Mouse (Mus musculus): ENCODE results near the gene Cyfip1. TPM values are rescaled to one million over a fixed set of nuclear protein-coding genes. Genes with fewer than 3 reads are reported as not detected.

Gene Cyfip1
- polyA plus RNA-seq, 1 experiment from 2014 or later = 124 TPM

GRCm38 (mm10) chr7:55865750-55866416 is 24.3 kb downstream of the Cyfip1 start:
- no peak overlapping the region for H3K27ac ChIP-seq
- no peaks in the 10 kb centered on the region for H3K36me3 ChIP-seq
- 62% methylated on average over 8 of the region's 8 CpGs for WGBS
- H3K4me2 ChIP-seq = no peak overlapping the region
- H3K9ac ChIP-seq = no peak overlapping the region
- no peaks in the 10 kb centered on the region for H3K9me3 ChIP-seq
- H3K4me3 ChIP-seq = no peak overlapping the region
- no peak for ATAC-seq (ENCODE audit: borderline replicate concordance, extremely low read depth, low FRiP score, low TSS enrichment)
- no peaks in the 10 kb centered on the region for H3K27me3 ChIP-seq
- H3K4me1 ChIP-seq = peaks cover 6% of the 10 kb centered on the region; the same call in 1 of the 2 replicates

- Histone ChIP-seq H3K4me1 (peaks cover 6% of the 10 kb centered on the region; the same call in 1 of the 2 replicates), H3K36me3 (peaks cover 10% of the 10 kb centered on the region; the same call in 1 of the 2 replicates), H3K9ac (no peak overlapping the region), H3K9me3 (no peaks in the 10 kb centered on the region), H3K27me3 (no peaks in the 10 kb centered on the region), H3K4me3 (no peak overlapping the region), H3K4me2 (no peak overlapping the region), H3K27ac (no peak overlapping the region)
- ATAC-seq (ENCODE audit: borderline replicate concordance, extremely low read depth, low FRiP score, low TSS enrichment) = no peak
- 79% methylated on average over 7 of the region's 7 CpGs for WGBS
These were observed 26.7 kb downstream of the Cyfip1 start for GRCm38 (mm10) chr7:55868247-55868646.

GRCm38 (mm10) chr7:55869220-55869619 is 27.7 kb downstream of the Cyfip1 start:
- 86% methylated on average over 3 of the region's 3 CpGs for WGBS
- Histone ChIP-seq H3K27me3 (no peaks in the 10 kb centered on the region), H3K4me1 (peaks cover 6% of the 10 kb centered on the region; the same call in 1 of the 2 replicates), H3K4me2 (no peak overlapping the region), H3K36me3 (peaks cover 20% of the 10 kb centered on the region; the same call in 1 of the 2 replicates), H3K9ac (no peak overlapping the region), H3K27ac (no peak overlapping the region), H3K9me3 (no peaks in the 10 kb centered on the region), H3K4me3 (no peak overlapping the region)
- ATAC-seq (ENCODE audit: borderline replicate concordance, extremely low read depth, low FRiP score, low TSS enrichment) = no peak

- Histone ChIP-seq H3K27me3 (no peaks in the 10 kb centered on the region), H3K4me2 (no peak overlapping the region), H3K4me3 (no peak overlapping the region), H3K27ac (no peak overlapping the region), H3K9ac (no peak overlapping the region), H3K9me3 (no peaks in the 10 kb centered on the region), H3K36me3 (peaks cover 30% of the 10 kb centered on the region), H3K4me1 (peaks cover 6% of the 10 kb centered on the region; the same call in 1 of the 2 replicates)
- no peak; the same call in 1 of the 2 replicates for ATAC-seq (ENCODE audit: borderline replicate concordance, extremely low read depth, low FRiP score, low TSS enrichment)
- 87% methylated on average over 6 of the region's 6 CpGs for WGBS
These were observed 28.9 kb downstream of the Cyfip1 start for GRCm38 (mm10) chr7:55870340-55871020.

- H3K27ac ChIP-seq = no peak overlapping the region
- H3K9me3 ChIP-seq = no peaks in the 10 kb centered on the region
- no peak for ATAC-seq (ENCODE audit: borderline replicate concordance, extremely low read depth, low FRiP score, low TSS enrichment)
- H3K36me3 ChIP-seq = peaks cover 39% of the 10 kb centered on the region
- 76% methylated on average over 5 of the region's 5 CpGs for WGBS
- H3K4me2 ChIP-seq = no peak overlapping the region
- no peaks in the 10 kb centered on the region for H3K27me3 ChIP-seq
- H3K4me3 ChIP-seq = no peak overlapping the region
- H3K9ac ChIP-seq = no peak overlapping the region
- no peaks in the 10 kb centered on the region for H3K4me1 ChIP-seq
These were observed 29.9 kb downstream of the Cyfip1 start for GRCm38 (mm10) chr7:55871476-55871875.

GRCm38 (mm10) chr7:55874703-55875102 is 33.2 kb downstream of the Cyfip1 start:
- H3K4me2 ChIP-seq = no peak overlapping the region
- H3K27me3 ChIP-seq = no peaks in the 10 kb centered on the region
- H3K4me1 ChIP-seq = no peaks in the 10 kb centered on the region
- WGBS = 85% methylated on average over 7 of the region's 7 CpGs
- peaks cover 71% of the 10 kb centered on the region for H3K36me3 ChIP-seq
- no peak overlapping the region for H3K4me3 ChIP-seq
- no peaks in the 10 kb centered on the region for H3K9me3 ChIP-seq
- no peak overlapping the region for H3K9ac ChIP-seq
- no peak for ATAC-seq (ENCODE audit: borderline replicate concordance, extremely low read depth, low FRiP score, low TSS enrichment)
- no peak overlapping the region for H3K27ac ChIP-seq

- H3K4me1 ChIP-seq = no peaks in the 10 kb centered on the region
- no peak overlapping the region for H3K9ac ChIP-seq
- H3K27me3 ChIP-seq = no peaks in the 10 kb centered on the region
- H3K4me2 ChIP-seq = no peak overlapping the region
- H3K4me3 ChIP-seq = no peak overlapping the region
- 78% methylated on average over 10 of the region's 10 CpGs for WGBS
- no peak overlapping the region for H3K27ac ChIP-seq
- no peak; the same call in 1 of the 2 replicates for ATAC-seq (ENCODE audit: borderline replicate concordance, extremely low read depth, low FRiP score, low TSS enrichment)
- no peaks in the 10 kb centered on the region for H3K9me3 ChIP-seq
- H3K36me3 ChIP-seq = peaks cover 83% of the 10 kb centered on the region
These were observed 36.2 kb downstream of the Cyfip1 start for GRCm38 (mm10) chr7:55877721-55878120.

- peaks cover 63% of the 10 kb centered on the region for H3K36me3 ChIP-seq
- no peak overlapping the region for H3K4me2 ChIP-seq
- no peaks in the 10 kb centered on the region for H3K4me1 ChIP-seq
- no peak overlapping the region for H3K27ac ChIP-seq
- 84% methylated on average over 9 of the region's 9 CpGs for WGBS
- no peak for ATAC-seq (ENCODE audit: borderline replicate concordance, extremely low read depth, low FRiP score, low TSS enrichment)
- H3K27me3 ChIP-seq = no peaks in the 10 kb centered on the region
- H3K4me3 ChIP-seq = no peak overlapping the region
- H3K9ac ChIP-seq = no peak overlapping the region
- no peaks in the 10 kb centered on the region for H3K9me3 ChIP-seq
These were observed 39.3 kb downstream of the Cyfip1 start for GRCm38 (mm10) chr7:55880882-55881281.

GRCm38 (mm10) chr7:55888603-55889002 is 47.1 kb downstream of the Cyfip1 start:
- Histone ChIP-seq H3K9ac (no peak overlapping the region), H3K4me2 (no peak overlapping the region), H3K9me3 (no peaks in the 10 kb centered on the region), H3K27me3 (no peaks in the 10 kb centered on the region), H3K4me1 (no peaks in the 10 kb centered on the region), H3K36me3 (peaks cover 41% of the 10 kb centered on the region), H3K27ac (no peak overlapping the region), H3K4me3 (no peak overlapping the region)
- 89% methylated on average over 4 of the region's 4 CpGs for WGBS
- ATAC-seq (ENCODE audit: borderline replicate concordance, extremely low read depth, low FRiP score, low TSS enrichment) = no peak

GRCm38 (mm10) chr7:55889996-55890395 is 48.5 kb downstream of the Cyfip1 start:
- Histone ChIP-seq H3K36me3 (peaks cover 42% of the 10 kb centered on the region), H3K4me2 (no peak overlapping the region), H3K4me3 (no peak overlapping the region), H3K27me3 (no peaks in the 10 kb centered on the region), H3K4me1 (no peaks in the 10 kb centered on the region), H3K9me3 (no peaks in the 10 kb centered on the region), H3K9ac (no peak overlapping the region), H3K27ac (no peak overlapping the region)
- ATAC-seq (ENCODE audit: borderline replicate concordance, extremely low read depth, low FRiP score, low TSS enrichment) = no peak
- WGBS = 88% methylated on average over 4 of the region's 4 CpGs

- no peak overlapping the region for H3K9ac ChIP-seq
- H3K4me2 ChIP-seq = no peak overlapping the region
- ATAC-seq (ENCODE audit: borderline replicate concordance, extremely low read depth, low FRiP score, low TSS enrichment) = no peak
- H3K4me1 ChIP-seq = no peaks in the 10 kb centered on the region
- H3K9me3 ChIP-seq = no peaks in the 10 kb centered on the region
- no peaks in the 10 kb centered on the region for H3K27me3 ChIP-seq
- no peak overlapping the region for H3K4me3 ChIP-seq
- H3K27ac ChIP-seq = no peak overlapping the region
- H3K36me3 ChIP-seq = peaks cover 43% of the 10 kb centered on the region
These were observed 49.2 kb downstream of the Cyfip1 start for GRCm38 (mm10) chr7:55890731-55891130.

GRCm38 (mm10) chr7:55891797-55892196 is 50.3 kb downstream of the Cyfip1 start:
- Histone ChIP-seq H3K27ac (no peak overlapping the region), H3K36me3 (peaks cover 50% of the 10 kb centered on the region), H3K9me3 (no peaks in the 10 kb centered on the region), H3K4me1 (no peaks in the 10 kb centered on the region), H3K27me3 (no peaks in the 10 kb centered on the region), H3K9ac (no peak overlapping the region), H3K4me3 (no peak overlapping the region), H3K4me2 (no peak overlapping the region)
- WGBS = 86% methylated on average over 11 of the region's 11 CpGs
- ATAC-seq (ENCODE audit: borderline replicate concordance, extremely low read depth, low FRiP score, low TSS enrichment) = no peak
